In the genomic region with DNA sequence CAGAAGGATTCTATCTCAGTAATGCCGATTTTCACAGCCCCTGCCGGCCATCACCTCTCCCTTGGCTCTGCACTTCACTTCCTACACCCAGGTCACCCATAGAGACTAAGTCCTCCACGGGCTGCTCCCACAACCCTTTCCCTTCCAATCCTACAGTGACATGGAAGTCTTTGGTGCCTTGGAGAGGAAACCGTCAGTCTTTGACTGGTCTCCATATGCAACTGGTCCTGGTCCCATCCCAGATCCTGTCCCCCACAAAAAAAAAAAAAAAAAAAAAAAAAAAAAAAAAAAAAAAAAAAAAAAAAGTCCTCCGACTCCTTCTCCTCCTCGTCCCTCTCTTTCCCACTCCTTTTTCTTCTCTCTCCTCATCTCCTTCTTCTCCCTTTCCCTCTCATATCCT, we compare ENCODE assay signal across 16 mouse cellular contexts.
"Had no signal": no experiment of that assay in that cellular context is flagged by ENCODE, and none has a peak within 500 bp of the region (broad histone marks: within the 10 kb centered on the region; RNA-seq: fewer than 3 reads in every experiment).

No protein-coding gene starts in this region.

- DNase-seq: retina, postnatal 1 day; right cerebral cortex, adult 18-20 months; right cerebral cortex, postnatal 14 days; right cerebral cortex, postnatal 25 days; right cerebral cortex, postnatal 4 days; spleen, adult 18-20 months; thymus, adult 18-20 months; thymus, adult 2 months; thymus, postnatal 14 days; thymus, postnatal 25 days; thymus, postnatal 36 days; thymus, postnatal 4 days had no signal

- H3K4me3 ChIP-seq: neural tube, embryonic 13.5 days; neural tube, embryonic 15.5 days; stomach, embryonic 15.5 days had no signal

- H3K36me3 ChIP-seq: neural tube, embryonic 13.5 days; neural tube, embryonic 15.5 days; stomach, embryonic 15.5 days had no signal

- H3K4me2 ChIP-seq: neural tube, embryonic 13.5 days; neural tube, embryonic 15.5 days; stomach, embryonic 15.5 days had no signal

- H3K9ac ChIP-seq: neural tube, embryonic 13.5 days; neural tube, embryonic 15.5 days; stomach, embryonic 15.5 days had no signal

- H3K9me3 ChIP-seq: neural tube, embryonic 13.5 days; neural tube, embryonic 15.5 days; stomach, embryonic 15.5 days had no signal

- H3K27me3 ChIP-seq: neural tube, embryonic 13.5 days; neural tube, embryonic 15.5 days; stomach, embryonic 15.5 days had no signal

- H3K27ac ChIP-seq: neural tube, embryonic 13.5 days; neural tube, embryonic 15.5 days; stomach, embryonic 15.5 days; stomach, postnatal 0 days had no signal
